Mouse (Mus musculus): ENCODE measurements at regions not wholly inside any gene's neighbourhood (a gene's known extent, or its start where the extent isn't known, plus 50 kb on each side); places are given as distances from the start of the nearest gene placed in this dataset.

DNA sequence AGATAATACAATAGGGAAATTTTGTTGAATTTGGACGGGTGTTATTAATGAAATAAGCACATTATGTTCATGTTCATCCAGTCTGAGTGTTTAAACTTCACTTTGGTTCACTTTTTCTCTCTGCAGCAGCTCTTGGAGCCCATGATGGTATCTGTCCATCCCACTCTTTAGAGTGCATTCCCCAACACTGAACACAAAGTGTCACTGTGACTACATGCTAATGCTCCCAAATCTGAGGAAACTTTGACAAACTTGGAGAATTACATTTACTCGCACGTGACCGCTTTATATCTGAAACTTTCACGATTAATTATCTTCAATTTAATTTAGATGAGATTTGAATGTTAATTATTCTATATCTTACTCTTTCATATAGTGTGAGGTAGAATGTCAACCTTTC, 250.8 kb downstream of the Pou4f1 start:
- Histone ChIP-seq H3K4me3 (replicated peaks; ENCODE audit: extremely low read depth, low read depth, low read length) (no peak overlapping the region), H3K4me1 (ENCODE audit: control insufficient read depth, insufficient read depth, low read length) (no peaks in the 10 kb centered on the region)
- DNase-seq, result no peak
- TF ChIP-seq CTCF (IDR thresholded peaks at IDR 0.05; ENCODE audit: insufficient read depth, low read length), result no peak
- TF ChIP-seq POLR2A (IDR thresholded peaks at IDR 0.05; ENCODE audit: borderline replicate concordance, extremely low read depth, low read depth, low read length), result no peak
- 72% methylated on average over 5 of the region's 5 CpGs for WGBS

DNA sequence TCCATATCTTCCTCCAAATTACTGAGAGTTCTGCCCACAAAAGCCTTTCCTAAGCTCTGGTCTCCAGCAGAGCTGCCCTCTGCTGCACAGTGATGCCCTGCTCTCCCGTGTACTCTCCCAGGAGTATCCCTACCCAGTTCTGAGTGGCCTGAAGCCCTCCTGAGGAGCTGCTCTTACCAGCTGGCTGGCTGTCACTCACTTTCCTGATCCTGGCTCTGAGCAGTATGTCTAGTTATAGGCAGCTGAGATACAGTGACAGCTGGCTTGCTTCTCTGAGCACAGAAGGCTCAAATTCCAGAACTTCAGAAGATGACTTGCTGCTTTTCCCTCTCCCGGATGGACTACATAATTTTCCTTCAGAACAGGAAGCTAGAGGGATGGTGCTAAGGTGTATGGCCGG, 257.1 kb downstream of the Pou4f1 start:
- 46% methylated on average over 3 of the region's 3 CpGs for WGBS

DNA sequence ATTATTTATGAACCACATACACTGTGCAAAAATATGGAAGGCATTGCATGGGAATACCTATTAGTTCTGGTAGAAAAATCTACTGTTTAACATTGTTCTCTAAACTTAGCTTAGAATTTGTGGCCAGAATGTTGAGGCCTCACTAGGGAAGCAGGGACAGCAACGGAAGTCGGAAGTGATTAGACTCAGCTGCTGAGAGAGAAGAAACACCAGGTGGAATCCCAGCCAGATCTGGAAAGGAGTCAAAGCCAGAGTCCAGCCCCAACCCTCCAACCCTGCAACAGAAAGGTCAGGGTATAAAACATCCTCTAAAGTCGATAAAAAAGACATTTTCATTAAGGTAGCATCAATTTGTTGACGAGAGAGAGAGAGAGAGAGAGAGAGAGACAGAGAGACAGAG, 258.9 kb downstream of the Pou4f1 start:
- H3K4me3 ChIP-seq (replicated peaks; ENCODE audit: extremely low read depth, low read depth, low read length), result no peak overlapping the region
- TF ChIP-seq CTCF (IDR thresholded peaks at IDR 0.05; ENCODE audit: insufficient read depth, low read length) (no peak), POLR2A (IDR thresholded peaks at IDR 0.05; ENCODE audit: borderline replicate concordance, extremely low read depth, low read depth, low read length) (no peak)
- DNase-seq, result no peak
- H3K4me1 ChIP-seq (ENCODE audit: control insufficient read depth, insufficient read depth, low read length), result no peaks in the 10 kb centered on the region
- 63% methylated on average over 4 of the region's 4 CpGs for whole genome bisulfite sequencing

More for the DNA sequence above, 257.1 kb downstream of the Pou4f1 start:
- H3K4me1 ChIP-seq (ENCODE audit: control insufficient read depth, insufficient read depth, low read length), result no peaks in the 10 kb centered on the region
- DNase-seq, result no peak
- TF ChIP-seq CTCF (IDR thresholded peaks at IDR 0.05; ENCODE audit: insufficient read depth, low read length) (no peak), POLR2A (IDR thresholded peaks at IDR 0.05; ENCODE audit: borderline replicate concordance, extremely low read depth, low read depth, low read length) (no peak)
- H3K4me3 ChIP-seq (replicated peaks; ENCODE audit: extremely low read depth, low read depth, low read length), result no peak overlapping the region

DNA sequence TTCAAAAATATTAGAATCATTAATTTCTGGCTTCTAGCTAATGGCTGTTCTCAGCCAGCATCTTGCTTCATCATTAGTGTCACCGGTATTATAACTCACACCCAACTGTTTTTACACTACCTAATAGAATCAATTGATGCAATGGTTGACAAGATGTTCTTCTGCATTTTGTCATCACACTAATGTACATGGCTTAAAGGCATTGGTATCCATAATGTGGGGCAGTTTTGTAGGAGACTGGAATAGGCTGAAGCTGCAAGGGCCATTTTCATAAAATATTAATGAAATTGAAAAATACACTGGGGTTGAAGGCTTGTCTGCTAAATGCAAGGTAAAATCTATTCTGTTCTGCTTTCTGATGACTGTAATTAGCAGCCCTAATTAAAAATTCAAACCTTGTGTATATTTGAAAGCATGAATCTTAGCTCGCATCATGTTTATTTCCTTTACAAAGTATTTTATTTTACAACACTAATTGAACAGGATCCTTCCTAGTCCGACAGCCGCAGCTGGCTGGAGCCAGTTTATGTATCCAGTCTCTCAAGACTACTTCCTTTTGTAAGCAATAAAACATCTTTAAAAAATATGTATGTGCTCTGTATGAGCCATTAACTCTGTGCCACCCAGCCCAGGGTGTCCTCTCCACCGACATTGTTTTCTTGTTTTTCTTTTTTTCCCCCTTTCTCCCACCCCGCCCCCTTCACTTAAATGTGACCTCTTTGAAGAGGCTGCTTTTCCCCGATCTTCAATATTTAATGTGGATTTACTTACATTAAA, 259.6 kb downstream of the Pou4f1 start:
- DNase-seq, result no peak
- WGBS, result 56% methylated on average over 7 of the region's 7 CpGs
- no peaks in the 10 kb centered on the region for H3K4me1 ChIP-seq (ENCODE audit: control insufficient read depth, insufficient read depth, low read length)
- TF ChIP-seq CTCF (IDR thresholded peaks at IDR 0.05; ENCODE audit: insufficient read depth, low read length) (no peak), POLR2A (IDR thresholded peaks at IDR 0.05; ENCODE audit: borderline replicate concordance, extremely low read depth, low read depth, low read length) (no peak)
- H3K4me3 ChIP-seq (replicated peaks; ENCODE audit: extremely low read depth, low read depth, low read length), result no peak overlapping the region

DNA sequence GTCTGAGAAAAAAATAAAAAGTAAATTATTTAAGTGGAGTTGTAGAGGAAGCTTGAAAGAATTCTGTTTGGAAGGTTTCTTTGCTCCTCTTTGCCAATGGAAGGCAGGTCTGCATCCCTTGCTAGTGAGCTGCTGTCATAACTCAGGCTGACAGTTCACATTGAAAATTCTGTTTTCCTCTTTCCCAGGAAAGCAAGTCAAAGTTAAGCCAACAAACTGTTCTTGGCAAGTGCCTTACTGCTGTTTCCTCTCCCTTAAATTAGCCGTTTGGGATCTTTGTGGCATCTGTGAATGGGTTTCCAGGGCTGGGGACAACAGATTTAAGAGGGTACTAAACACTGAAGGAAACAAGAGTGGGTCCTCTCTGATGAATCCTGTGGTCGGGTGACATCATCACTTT, 261.2 kb downstream of the Pou4f1 start:
- WGBS, result 24% methylated on average over 2 of the region's 2 CpGs
- TF ChIP-seq POLR2A (IDR thresholded peaks at IDR 0.05; ENCODE audit: borderline replicate concordance, extremely low read depth, low read depth, low read length), result no peak
- no peak for TF ChIP-seq CTCF (IDR thresholded peaks at IDR 0.05; ENCODE audit: insufficient read depth, low read length)
- no peaks in the 10 kb centered on the region for H3K4me1 ChIP-seq (ENCODE audit: control insufficient read depth, insufficient read depth, low read length)
- no peak overlapping the region for H3K4me3 ChIP-seq (replicated peaks; ENCODE audit: extremely low read depth, low read depth, low read length)
- DNase-seq, result no peak

DNA sequence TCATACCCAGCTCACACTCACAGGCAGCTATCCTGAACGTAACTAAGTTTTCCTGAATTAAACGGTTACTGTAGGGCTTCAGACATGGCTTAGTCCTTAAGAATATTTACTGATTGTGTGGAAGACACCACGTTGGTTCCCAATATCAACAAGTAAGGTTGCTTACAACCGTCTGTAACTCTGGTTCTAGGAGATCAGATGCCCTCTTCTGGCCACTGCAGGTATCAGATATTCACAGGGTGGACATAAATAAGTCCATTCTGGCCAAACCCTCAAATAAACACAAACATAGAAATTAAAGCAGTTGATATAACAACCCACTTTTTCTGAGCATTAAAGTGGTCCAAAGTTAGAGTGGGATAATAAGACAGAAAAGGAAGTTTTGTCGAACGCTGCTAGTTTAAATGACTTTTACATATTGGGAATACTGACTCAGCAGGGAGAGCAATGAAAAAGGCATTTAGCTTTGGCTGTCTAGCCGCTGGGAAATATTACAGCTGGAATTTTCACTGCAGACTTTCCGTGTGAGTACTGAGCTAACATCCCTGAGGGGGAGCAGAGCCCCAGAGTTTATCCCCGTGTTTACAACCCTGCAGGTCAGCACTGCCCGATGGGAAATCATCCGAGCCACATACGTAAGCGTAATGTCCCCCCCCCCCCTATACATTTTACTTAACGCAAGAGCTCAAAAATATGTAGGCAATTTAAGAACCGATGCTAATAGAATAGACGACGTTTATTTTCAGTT, 264.4 kb downstream of the Pou4f1 start:
- 68% methylated on average over 17 of the region's 17 CpGs for WGBS
- no peaks in the 10 kb centered on the region for H3K4me1 ChIP-seq (ENCODE audit: control insufficient read depth, insufficient read depth, low read length)
- no peak overlapping the region for H3K4me3 ChIP-seq (replicated peaks; ENCODE audit: extremely low read depth, low read depth, low read length)
- DNase-seq, result no peak
- no peak for TF ChIP-seq CTCF (IDR thresholded peaks at IDR 0.05; ENCODE audit: insufficient read depth, low read length)
- TF ChIP-seq POLR2A (IDR thresholded peaks at IDR 0.05; ENCODE audit: borderline replicate concordance, extremely low read depth, low read depth, low read length), result no peak

DNA sequence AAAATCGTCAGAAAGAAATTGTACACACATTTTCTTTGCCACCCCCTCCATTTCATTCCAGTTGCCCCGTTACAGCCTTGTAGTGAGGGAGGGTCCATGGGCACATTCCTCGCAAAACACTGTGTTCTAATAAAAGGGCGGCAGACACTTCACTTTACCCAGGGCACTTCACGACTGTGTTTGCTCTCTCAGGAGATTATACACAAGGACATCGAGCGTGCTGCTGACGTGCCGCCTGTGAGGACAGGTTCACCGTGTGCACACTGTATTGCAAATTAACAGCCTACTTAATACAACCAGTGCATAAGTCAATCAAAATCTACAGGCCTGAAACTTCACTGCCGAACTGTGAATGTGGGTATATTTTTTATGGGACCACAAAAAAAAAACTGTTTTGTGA, 274.6 kb downstream of the Pou4f1 start:
- no peak for DNase-seq
- 53% methylated on average over 11 of the region's 11 CpGs for WGBS
- no peak overlapping the region for H3K4me3 ChIP-seq (replicated peaks; ENCODE audit: extremely low read depth, low read depth, low read length)
- TF ChIP-seq CTCF (IDR thresholded peaks at IDR 0.05; ENCODE audit: insufficient read depth, low read length) (no peak), POLR2A (IDR thresholded peaks at IDR 0.05; ENCODE audit: borderline replicate concordance, extremely low read depth, low read depth, low read length) (no peak)
- no peaks in the 10 kb centered on the region for H3K4me1 ChIP-seq (ENCODE audit: control insufficient read depth, insufficient read depth, low read length)

DNA sequence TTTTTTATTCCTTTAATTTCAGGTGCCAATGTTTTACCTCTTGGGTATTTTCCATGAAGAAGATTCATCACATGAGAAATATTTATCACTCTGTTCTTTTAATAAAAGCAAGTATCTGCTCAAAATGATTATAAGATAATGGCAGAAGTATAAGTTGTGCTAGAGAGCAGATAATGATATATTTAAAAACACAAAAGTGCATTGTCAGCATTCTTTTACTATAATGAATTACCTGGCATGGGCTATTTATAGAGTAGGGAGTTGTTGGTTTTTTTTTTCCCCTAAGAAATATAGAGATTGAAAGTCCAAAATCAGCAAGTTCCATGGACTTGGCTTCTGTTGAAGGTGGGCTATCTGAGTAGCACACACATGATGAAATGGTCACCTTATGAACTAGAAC, 292.7 kb downstream of the Pou4f1 start:
- TF ChIP-seq CTCF (IDR thresholded peaks at IDR 0.05; ENCODE audit: insufficient read depth, low read length), result no peak
- TF ChIP-seq POLR2A (IDR thresholded peaks at IDR 0.05; ENCODE audit: borderline replicate concordance, extremely low read depth, low read depth, low read length), result no peak
- no peak overlapping the region for H3K4me3 ChIP-seq (replicated peaks; ENCODE audit: extremely low read depth, low read depth, low read length)
- H3K4me1 ChIP-seq (ENCODE audit: control insufficient read depth, insufficient read depth, low read length), result no peaks in the 10 kb centered on the region
- no peak for DNase-seq

DNA sequence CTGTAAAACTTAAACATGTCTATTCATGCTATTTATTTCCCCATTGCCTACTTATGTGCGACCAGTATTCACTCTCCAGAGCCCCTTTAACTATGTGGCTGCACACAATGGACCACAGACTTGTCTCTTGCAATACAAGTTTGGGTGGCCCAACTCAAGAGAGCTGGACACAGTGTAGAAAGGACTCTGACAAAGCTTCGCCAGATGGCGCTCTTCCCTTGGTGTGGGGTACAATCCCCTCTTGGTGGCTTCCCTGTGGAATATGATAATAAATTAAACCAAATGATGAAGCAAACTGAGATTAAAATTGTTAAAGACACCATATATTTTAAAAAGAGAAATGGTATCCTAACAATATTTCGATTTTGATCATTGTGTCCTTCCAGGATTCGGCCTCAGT, 302.6 kb upstream of the Ednrb start:
- Histone ChIP-seq H3K4me3 (replicated peaks; ENCODE audit: extremely low read depth, low read depth, low read length) (no peak overlapping the region), H3K4me1 (ENCODE audit: control insufficient read depth, insufficient read depth, low read length) (no peaks in the 10 kb centered on the region)
- TF ChIP-seq CTCF (IDR thresholded peaks at IDR 0.05; ENCODE audit: insufficient read depth, low read length) (peak; percentile 34; the same call in 1 of the 2 replicates), POLR2A (IDR thresholded peaks at IDR 0.05; ENCODE audit: borderline replicate concordance, extremely low read depth, low read depth, low read length) (no peak)
- DNase-seq, result no peak
- 65% methylated on average over 5 of the region's 5 CpGs for WGBS

DNA sequence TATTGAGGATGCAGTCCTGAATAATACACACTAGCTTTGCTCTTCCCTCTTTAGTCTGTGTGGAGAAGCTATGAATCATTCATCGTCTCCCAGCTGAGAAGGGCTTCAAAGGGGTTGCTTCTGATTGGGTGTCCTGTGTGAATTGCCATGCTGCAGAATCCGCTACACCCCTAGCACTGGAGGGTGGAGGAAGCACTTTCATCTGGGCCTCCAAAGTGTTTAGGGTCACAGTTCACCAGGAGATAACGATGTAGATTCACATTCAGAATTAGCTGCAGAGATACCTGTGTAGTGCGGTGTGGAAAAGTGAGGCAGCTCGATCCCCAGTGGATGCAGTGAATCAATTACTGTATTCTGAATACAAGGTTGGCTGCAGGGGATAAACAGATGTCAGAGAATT, 301.2 kb upstream of the Ednrb start:
- Histone ChIP-seq H3K4me3 (replicated peaks; ENCODE audit: extremely low read depth, low read depth, low read length) (no peak overlapping the region), H3K4me1 (ENCODE audit: control insufficient read depth, insufficient read depth, low read length) (no peaks in the 10 kb centered on the region)
- no peak for TF ChIP-seq CTCF (IDR thresholded peaks at IDR 0.05; ENCODE audit: insufficient read depth, low read length)
- no peak for TF ChIP-seq POLR2A (IDR thresholded peaks at IDR 0.05; ENCODE audit: borderline replicate concordance, extremely low read depth, low read depth, low read length)
- DNase-seq, result no peak
- 47% methylated on average over 5 of the region's 5 CpGs for whole genome bisulfite sequencing
